Mouse (Mus musculus): ENCODE measurements around the gene Ccnd1.

The Ccnd1 gene

DNA sequence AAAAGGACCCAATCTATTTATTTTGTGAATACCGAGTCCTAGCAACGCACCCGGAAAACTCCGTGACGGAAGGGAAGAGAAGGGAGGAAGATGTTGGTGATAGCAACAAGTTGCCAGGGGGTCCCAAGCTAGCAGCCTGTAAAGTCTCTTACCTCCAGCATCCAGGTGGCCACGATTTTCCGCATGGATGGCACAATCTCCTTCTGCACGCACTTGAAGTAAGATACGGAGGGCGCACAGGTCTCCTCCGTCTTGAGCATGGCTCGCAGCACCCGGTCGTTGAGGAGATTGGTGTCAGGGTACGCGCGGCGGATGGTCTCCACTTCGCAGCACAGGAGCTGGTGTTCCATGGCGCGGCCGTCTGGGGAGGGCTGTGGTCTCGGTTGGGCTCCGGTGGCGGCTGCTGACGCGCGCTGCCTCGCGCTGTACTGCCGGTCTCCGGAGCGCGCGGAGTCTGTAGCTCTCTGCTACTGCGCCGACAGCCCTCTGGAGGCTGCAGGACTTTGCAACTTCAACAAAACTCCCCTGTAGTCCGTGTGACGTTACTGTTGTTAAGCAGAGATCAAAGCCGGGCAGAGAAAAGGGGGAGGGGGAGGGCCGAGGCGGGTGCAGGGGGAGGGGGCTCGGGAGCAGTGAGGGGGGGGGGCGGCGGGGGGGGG is at the start of gene Ccnd1:
Ccnd1 (minus strand) TSS at position 582 of the 659 bp plus-strand sequence.
- peak in 1 of 2 experiments; percentile 58 for DNase-seq (ENCODE audit: low spot score in 2 of 2)

GRCm38 (mm10) chr7:144988856-144989255 is 49.1 kb upstream of the Ccnd1 start:
- no peak for DNase-seq (ENCODE audit: low spot score in 2 of 2)

DNA sequence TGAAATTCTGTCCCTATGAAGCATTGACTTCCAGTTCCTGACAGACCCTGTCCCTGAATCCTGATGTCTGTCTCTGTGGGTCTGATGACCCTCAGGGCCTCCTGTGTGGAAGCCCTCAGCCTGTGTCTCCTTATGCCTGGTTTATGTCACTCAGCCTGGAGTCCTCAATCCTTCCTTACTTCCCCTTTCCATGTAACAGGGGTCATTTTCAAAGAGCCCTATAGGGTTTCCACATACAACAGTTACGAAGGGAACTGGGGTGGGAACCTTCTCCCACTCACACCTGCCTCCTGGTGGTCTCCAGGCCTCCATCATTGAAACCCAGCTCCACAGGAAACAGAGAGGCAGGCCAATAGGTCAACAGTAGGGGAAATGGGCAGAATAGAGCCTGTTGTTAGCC is 45.4 kb upstream of the Ccnd1 start:
- DNase-seq (ENCODE audit: low spot score in 2 of 2): no peak

DNA sequence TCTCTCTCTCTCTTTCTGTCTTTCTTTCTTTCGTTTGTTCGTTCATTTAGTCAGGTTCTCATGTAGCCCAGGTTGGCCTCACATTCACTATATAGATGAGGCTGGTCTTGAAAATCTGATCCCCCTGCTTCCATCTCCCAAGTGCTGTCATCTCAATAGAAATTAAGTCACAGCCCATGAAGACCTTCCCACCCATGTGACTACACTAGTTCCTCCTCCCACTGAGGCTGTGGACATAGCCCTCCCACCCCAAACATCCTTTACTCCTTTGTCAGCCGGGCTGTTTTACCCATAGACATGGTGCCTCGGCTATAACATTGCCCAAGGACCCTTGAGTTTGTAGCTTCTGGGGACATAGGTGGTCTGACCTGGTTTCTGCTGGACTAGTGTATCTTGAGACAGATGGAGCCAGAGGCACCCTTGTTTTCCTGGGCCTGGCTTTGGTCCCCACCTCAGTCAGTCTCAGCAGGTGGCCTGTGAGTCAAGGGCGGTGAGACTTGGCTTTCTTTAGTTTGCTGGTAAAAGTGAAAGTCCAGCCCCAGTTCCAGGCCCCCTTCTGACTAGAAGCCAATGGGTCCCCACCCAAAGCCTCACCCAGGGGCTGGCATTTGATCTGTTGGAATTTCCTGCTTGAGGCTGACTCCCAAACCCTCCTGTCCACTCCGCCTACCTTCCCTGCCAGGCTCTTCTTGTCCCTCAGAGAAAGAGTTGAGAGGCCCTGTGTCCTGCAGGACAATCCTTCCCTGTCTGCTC is 42.8 kb upstream of the Ccnd1 start:
- DNase-seq (ENCODE audit: low spot score in 2 of 2): no peak

- DNase-seq (ENCODE audit: low spot score in 2 of 2): no peak
These were observed 41.8 kb upstream of the Ccnd1 start for GRCm38 (mm10) chr7:144981426-144982079.

- peak in 1 of 2 experiments; percentile 37 for DNase-seq (ENCODE audit: low spot score in 2 of 2)
These were observed 40.1 kb upstream of the Ccnd1 start for GRCm38 (mm10) chr7:144979814-144980213.

DNA sequence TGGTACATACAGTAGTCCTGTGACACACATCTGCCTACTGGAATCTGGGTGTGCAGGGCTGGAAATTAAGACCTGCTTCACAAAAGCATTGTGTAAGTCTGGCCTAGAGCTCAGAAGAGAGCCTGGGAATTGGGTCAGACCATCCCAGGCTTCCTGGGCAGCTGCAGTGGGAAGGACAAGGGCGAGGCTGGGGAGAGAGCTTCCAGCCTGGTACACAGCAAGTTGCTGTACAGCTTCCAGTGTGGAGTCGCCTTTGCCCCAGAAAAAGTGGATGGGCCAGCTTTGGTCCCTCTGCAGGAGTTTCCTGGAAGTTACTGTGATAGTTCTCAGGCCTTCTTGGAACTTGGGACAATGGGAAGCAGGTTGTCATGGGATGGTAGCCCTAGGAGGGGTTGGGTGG is 37.4 kb upstream of the Ccnd1 start:
- DNase-seq (ENCODE audit: low spot score in 2 of 2): no peak

DNA sequence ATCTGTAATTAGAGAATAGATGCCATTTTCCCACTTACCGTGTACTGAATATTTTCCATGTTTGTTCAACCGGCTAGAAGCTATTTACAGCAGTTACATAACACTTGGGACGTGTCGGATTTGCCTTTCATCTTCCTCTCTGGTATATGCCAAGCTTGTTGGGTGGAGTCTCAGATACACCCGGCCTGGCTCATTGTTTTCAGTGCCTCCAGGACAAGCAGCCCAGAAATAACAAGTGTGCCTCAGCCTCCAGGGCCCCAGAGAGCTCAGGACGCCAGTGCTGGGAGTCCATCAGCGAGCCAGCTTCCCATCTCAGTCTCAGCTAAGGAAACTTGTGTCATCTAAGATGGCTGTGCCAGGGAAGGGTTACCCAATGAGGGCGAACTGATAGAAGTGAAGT is 33.7 kb upstream of the Ccnd1 start:
- no peak for DNase-seq (ENCODE audit: low spot score in 2 of 2)

DNA sequence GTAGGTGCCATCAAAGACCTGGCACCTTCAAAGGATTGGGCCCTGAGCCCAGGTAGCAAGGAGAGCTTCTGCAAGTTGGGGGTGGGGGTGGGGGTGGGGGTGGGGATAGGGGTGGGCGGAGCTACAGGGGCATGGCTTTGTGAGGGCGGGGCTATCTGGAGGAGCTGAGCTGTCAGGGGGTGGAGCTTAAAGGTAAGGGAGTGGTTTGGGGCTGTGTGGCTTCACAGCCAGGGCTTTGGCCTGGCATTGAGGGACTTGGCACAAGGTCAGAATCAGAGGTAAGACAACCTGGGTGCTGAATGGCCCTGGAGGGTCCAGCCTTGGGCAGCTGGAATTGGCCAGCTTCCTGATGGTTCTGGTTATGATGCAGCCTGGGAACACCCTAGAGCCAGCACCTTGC is 32.0 kb upstream of the Ccnd1 start:
- no peak for DNase-seq (ENCODE audit: low spot score in 2 of 2)

DNA sequence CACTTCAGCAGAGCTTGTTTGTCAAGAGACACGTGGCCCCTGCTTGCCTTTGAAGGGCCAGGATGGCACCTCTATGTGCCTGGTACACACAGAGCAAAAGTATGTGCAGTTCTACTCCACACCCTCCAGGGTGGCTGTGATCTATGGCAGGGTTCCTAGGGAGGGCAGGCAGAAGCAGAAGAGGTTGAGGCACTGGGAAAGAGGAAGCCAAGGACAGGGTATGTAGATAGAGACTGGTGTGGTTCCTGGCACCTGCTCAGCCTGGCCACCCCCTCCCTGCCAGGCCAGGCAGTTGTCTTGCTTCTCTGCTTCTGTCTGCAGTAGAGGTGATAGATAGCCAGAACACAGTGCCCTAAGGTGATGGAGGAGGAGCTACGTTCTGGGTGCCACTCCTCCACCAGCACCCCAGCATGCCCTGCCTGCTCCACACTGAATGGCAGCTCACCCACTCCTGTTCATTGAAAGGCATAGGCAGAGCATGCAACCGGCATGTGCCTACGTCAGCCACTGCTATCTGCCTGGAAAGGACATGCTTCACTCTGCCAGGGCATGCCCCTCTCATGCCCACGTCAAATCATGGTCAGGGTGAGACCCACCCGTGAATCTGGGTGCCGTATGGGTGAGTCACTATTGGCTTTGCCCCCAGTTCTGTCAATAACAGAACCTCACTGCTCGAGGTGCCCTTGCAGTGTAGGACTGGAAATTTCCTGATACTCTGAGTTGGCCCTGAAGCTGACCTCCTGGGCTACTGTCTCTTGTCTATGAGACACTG is 31.5 kb upstream of the Ccnd1 start:
- DNase-seq (ENCODE audit: low spot score in 2 of 2): peak in 1 of 2 experiments; percentile 21

DNA sequence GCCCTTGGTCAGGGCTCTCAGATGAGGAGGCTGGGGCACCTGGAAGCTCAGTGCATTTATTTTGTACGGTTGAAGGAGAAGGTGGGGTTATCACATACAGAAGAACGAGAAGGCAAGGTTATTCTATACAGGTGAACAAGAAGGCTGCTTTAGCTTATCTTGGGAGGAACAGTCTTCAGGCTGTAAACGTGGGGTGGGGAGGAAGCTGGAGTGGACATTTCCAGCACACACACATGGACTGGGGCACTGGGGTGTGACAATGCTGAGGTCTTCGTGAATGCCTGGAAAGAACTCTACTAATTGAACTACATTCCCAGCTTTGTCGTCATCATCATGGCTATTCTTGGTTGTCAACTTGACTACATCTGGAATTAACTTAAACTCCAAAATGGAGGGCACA is 26.2 kb upstream of the Ccnd1 start:
- no peak for DNase-seq (ENCODE audit: low spot score in 2 of 2)

DNA sequence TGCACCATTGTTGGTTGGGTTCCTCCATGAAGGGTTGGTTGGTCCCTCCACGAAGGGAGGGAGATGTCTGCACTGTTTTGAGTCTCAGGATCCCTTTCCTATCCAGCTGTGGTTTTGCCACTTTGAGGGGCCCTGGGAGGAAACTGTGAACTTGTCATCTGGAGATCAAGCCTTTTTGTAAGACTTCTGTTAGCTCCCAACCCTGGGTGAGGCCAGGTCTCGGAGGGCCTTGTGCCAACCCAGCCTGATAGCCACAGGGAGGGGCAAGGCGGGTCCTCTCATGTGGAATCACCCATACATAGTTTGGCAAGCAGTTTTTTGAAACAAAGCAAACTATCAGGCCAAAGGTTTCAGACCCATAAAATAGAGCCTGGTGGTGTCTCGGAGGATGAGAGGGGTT is 24.6 kb upstream of the Ccnd1 start:
- DNase-seq (ENCODE audit: low spot score in 2 of 2): no peak

DNA sequence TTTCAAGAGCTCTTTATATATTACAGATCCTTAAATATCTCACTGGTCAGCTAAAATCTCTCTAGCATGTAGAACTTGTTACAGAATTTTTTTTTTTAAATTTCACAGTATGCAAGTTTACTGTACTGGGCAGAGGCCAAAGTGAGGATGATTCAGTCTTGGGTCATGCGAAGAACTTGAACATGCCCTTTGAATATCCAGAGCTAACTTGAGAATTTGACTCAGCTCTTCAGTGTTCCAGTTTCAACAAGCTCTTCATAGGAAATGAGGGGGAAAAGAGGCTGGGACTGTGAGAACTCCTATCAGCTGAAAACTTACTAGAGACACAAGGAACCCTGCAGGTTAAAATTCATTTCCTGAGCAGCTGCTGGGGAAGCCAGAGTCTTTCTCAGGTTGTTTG is 24.2 kb upstream of the Ccnd1 start:
- DNase-seq (ENCODE audit: low spot score in 2 of 2): no peak

DNA sequence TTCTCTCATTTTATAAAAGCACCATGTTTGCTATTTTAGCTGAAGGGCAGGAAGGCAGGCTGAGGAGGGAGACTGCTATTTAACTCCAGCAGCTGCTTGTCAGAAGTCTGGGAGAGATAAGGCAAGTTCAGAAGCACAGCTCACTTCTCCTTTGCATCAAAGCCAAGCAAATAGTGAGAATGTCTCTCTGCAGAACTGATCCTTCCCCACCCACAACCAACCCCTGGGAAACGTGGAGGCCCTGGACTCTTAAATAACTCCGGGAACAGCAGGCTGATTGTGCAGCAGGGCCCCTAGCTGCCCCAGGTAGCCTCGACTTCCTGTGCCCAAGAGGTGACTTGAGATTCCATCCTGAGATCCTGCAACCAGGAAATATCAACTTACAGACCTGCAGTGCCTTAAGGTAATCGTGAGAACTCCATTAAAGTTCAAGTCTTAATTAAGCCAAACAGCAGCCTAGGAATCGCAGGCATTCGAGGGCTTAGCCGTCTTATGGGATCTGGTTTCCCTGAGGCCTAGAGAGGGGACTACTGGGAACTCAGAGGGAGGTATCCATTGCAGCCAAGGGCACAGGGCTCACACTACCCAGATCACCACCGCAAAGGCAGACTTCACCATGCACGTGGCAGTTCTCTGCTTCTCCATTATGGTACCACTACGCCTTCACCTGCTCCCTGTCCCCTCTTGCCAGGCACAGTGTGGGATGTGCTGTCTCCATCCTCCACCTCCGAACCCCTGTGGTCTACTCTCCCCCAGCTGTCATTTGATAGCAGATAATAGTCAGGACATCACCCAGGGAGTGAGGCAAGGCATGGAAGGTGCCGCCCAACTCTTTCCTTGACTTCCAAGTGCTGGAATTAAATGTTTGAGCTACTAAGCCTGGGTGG is 19.0 kb upstream of the Ccnd1 start:
- no peak for DNase-seq (ENCODE audit: low spot score in 2 of 2)

- peak in 1 of 2 experiments; percentile 64 for DNase-seq (ENCODE audit: low spot score in 2 of 2)
These were observed 3.5 kb upstream of the Ccnd1 start for GRCm38 (mm10) chr7:144943254-144943653.

GRCm38 (mm10) chr7:144942744-144943135 is 3.0 kb upstream of the Ccnd1 start:
- DNase-seq (ENCODE audit: low spot score in 2 of 2): no peak

GRCm38 (mm10) chr7:144942071-144942743 is 2.5 kb upstream of the Ccnd1 start:
- DNase-seq (ENCODE audit: low spot score in 2 of 2): no peak

DNA sequence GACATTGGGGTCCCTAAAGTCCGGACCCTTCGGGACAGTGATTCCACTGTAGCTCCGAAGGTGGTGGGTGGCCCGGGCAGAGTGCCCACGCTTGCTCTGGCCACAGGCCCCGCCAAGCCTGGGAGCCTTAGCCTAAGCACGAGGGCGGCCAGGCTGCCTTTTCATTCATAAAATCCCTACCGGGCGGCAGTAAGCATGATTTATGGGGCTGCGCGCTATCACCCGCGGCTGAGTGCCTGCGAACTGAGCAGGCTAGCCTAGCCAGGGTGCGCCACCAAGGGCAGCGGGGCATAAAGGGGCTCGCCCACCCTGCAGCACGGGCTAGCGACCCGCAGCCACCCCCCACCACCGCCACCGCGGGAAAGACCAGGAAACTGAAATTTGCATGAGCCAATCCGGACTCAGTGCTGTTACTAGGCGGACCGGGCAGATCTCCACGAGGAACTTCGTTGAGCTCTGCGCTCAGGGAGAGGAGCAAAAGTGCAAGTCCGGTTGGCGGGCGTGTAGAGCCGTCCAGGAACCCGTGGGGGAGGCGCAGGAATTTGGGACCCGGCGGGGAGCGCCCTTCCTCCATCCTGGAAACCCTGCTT is 1.6 kb upstream of the Ccnd1 start:
- DNase-seq (ENCODE audit: low spot score in 2 of 2): peak in 1 of 2 experiments; percentile 64

- DNase-seq (ENCODE audit: low spot score in 2 of 2): no peak
These were observed 860 bp upstream of the Ccnd1 start for GRCm38 (mm10) chr7:144940585-144940984.

DNA sequence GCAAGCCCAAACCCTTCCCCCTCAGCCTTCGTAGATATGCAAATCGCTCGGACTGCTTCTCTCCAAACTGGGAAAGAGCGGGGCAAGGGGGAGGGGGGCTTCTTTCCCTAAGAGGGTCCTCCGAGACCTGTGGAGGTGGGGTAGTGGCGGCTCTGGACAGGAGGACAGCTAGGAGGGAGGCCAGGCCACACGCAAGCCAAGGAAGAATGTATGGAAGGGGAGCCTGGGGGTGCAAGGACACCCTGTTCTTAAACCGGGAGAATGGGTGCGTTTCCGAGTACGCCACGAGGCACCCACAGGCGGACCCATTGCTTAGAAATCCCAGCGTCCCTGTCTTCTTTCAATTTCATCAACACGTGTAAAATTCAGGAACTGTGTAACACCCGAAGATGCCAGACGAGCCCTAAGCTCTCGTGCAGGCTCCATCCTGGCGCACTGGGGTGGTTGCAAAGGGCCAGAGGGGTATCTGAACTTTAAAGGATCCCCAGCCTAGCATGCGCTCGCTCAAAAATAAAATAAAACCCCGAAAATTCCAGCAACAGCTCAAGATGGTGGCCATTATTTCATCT is 362 bp upstream of the Ccnd1 start:
- no peak for DNase-seq (ENCODE audit: low spot score in 2 of 2)
